Mouse (Mus musculus): ENCODE results near the gene Tas1r1. TPM values are rescaled to one million over a fixed set of nuclear protein-coding genes. Genes with fewer than 3 reads are reported as not detected.
A peak's percentile ranks its signal among the peaks of the same experiment; 100 is the strongest.

Tas1r1 gene
- polyA plus RNA-seq, 1 experiment from 2014 or later = 1.6 TPM

DNA sequence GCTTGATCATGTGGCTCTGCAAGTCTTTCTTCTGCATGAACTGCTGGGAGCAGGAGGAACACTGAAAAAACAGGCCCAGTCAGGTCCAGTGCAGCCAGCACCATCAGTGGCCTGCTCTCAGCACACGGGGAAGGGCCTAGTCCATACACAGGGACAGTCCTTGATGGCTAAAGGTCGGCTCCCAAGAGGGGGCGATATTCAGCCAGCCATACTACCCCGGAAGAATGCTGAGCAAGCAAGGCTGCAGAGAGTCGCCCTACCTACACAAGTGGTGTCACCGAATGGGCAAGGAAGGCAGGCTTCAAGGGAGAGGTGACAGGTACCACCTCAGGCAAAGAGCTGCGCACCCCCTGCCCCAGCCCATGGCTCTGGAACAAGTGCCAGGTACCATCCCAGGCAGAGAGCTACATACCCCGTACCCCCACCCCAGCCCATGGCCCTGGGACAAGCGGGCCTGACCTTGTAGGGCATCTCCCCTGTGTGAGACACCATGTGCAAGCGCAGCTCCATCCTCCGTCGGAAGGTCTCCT lies 16.7 kb downstream of the Tas1r1 start:
- no peak for ATAC-seq (ENCODE audit: low FRiP score, low read depth)
- Histone ChIP-seq H3K4me3 (no peak overlapping the region), H3K4me1 (replicated peaks) (peaks cover 32% of the 10 kb centered on the region), H3K36me3 (peaks cover 36% of the 10 kb centered on the region), H3K27me3 (no peaks in the 10 kb centered on the region), H3K27ac (replicated peaks) (no peak overlapping the region), H3K4me2 (no peak overlapping the region), H3K9me3 (no peaks in the 10 kb centered on the region), H3K9ac (no peak overlapping the region)
- 73% methylated on average over 12 of the region's 12 CpGs for WGBS

DNA sequence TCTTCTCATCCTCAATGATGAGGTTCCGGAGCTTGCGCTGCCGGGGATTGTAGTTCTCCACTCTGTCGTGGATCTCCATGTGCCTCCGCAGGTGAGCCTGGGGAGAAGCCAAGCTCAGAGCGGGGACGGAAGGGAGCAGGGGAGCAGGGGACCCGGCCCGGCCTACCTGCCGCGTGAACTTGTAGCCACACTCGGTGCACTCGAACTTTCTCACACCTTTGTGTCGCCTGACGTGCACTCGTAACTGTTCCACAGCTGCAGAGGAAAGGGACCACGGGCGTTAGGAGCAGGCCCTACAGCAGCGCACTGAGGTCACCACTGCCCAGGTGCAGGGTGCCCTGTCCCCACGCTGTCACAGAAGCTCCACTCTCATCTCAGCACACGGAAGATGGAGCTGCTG lies 18.3 kb downstream of the Tas1r1 start:
- Histone ChIP-seq H3K9me3 (no peaks in the 10 kb centered on the region), H3K4me1 (replicated peaks) (peaks cover 16% of the 10 kb centered on the region), H3K9ac (no peak overlapping the region), H3K36me3 (peaks cover 36% of the 10 kb centered on the region), H3K27me3 (no peaks in the 10 kb centered on the region), H3K4me3 (no peak overlapping the region), H3K27ac (replicated peaks) (no peak overlapping the region), H3K4me2 (no peak overlapping the region)
- 96% methylated on average over 21 of the region's 21 CpGs for WGBS
- no peak for ATAC-seq (ENCODE audit: low FRiP score, low read depth)

DNA sequence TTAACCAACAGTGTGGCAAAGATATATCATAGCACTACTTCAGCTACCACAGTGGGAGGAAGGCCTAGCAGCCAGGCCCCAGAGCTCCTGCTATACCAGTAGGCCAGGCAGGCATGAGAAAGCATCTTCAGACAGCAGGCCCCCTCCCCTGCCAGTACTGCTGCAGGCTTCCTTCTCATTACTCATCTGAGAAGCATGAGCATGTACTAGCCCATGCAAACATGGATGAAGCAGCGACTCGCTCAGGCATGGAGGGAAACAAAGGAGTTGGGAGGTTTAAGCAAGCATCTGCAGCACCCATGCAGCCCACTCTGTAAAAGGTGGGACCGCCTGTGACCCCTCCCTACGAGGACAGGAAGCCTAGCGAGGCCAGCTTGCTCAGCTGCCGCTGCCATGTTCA lies 19.3 kb downstream of the Tas1r1 start:
- no peaks in the 10 kb centered on the region for H3K9me3 ChIP-seq
- WGBS = 88% methylated on average over 6 of the region's 6 CpGs
- H3K27ac ChIP-seq (replicated peaks) = no peak overlapping the region
- H3K4me2 ChIP-seq = no peak overlapping the region
- no peaks in the 10 kb centered on the region for H3K27me3 ChIP-seq
- no peak overlapping the region for H3K4me3 ChIP-seq
- ATAC-seq (ENCODE audit: low FRiP score, low read depth) = no peak
- no peak overlapping the region for H3K9ac ChIP-seq
- peaks cover 7% of the 10 kb centered on the region for H3K4me1 ChIP-seq (replicated peaks)
- peaks cover 45% of the 10 kb centered on the region for H3K36me3 ChIP-seq

DNA sequence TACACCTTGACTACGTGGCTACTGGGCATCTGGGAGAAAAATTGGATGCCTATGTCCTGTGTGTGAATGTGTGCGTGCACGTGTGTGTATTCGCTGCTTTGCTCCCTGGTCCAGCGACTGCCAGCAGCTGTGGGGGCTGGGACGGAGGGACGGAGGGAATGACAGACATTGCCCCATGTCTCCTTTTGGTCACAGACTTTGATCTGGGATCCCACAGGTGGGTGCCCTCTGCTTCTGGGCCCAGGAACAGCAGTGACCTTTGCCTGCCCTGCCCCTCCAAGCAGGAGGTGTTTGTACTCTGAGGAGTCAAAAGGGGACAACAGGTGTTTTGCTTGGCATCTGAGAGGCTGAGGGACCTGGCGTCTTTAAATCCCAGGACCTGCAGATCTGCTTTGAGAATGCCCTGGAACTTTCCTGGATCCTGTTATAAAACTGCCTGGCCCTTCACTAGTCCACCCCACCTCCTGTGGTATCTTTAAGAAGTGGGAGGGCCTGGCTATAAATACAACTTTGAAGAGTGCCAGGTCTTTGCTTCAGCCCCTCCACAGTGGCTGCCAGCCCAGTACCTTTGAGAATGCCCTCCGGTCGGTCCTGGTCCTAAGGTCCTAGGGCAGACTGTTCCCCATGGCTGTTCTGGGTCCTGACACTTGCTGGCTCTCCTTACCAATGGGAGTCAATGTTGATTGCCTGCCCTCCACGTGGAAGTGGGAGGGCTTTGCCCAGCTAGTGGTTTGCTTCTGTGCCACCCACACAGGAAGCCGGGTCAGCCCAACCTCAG lies 25.1 kb downstream of the Tas1r1 start:
- peaks cover 25% of the 10 kb centered on the region for H3K4me1 ChIP-seq (replicated peaks)
- no peak overlapping the region for H3K4me3 ChIP-seq
- H3K27ac ChIP-seq (replicated peaks) = no peak overlapping the region
- whole genome bisulfite sequencing = 85% methylated on average over 12 of the region's 12 CpGs
- peaks cover 8% of the 10 kb centered on the region for H3K27me3 ChIP-seq
- no peak overlapping the region for H3K9ac ChIP-seq
- H3K36me3 ChIP-seq = 0 out of 2 replicates have a peak, but pooled peaks cover 9% of the 10 kb centered on the region
- ATAC-seq (ENCODE audit: low FRiP score, low read depth) = no peak
- no peak overlapping the region for H3K4me2 ChIP-seq
- no peaks in the 10 kb centered on the region for H3K9me3 ChIP-seq

DNA sequence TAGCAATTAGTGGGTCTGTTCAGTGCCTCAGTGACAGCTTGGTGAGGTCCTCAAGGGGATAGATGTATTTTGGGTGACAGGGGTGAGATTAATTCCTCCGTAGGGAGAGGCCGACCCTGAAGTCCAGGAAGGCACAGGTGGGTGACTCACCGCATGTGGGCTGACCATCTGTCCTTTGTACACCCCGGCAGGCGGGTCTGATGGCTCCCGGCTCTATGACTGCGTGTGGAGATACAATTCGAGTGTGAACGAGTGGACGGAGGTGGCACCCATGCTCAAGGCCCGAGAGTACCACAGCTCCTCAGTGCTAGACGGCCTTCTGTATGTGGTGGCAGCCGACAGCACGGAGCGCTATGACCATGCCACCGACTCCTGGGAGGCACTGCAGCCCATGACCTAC lies 26.3 kb downstream of the Tas1r1 start:
- H3K36me3 ChIP-seq = 0 out of 2 replicates have a peak, but pooled peaks cover 9% of the 10 kb centered on the region
- no peak overlapping the region for H3K9ac ChIP-seq
- WGBS = 93% methylated on average over 16 of the region's 16 CpGs
- no peak overlapping the region for H3K4me3 ChIP-seq
- H3K27ac ChIP-seq (replicated peaks) = no peak overlapping the region
- ATAC-seq (ENCODE audit: low FRiP score, low read depth) = no peak
- H3K4me2 ChIP-seq = no peak overlapping the region
- H3K4me1 ChIP-seq (replicated peaks) = peaks cover 36% of the 10 kb centered on the region
- peaks cover 13% of the 10 kb centered on the region for H3K27me3 ChIP-seq
- H3K9me3 ChIP-seq = no peaks in the 10 kb centered on the region

DNA sequence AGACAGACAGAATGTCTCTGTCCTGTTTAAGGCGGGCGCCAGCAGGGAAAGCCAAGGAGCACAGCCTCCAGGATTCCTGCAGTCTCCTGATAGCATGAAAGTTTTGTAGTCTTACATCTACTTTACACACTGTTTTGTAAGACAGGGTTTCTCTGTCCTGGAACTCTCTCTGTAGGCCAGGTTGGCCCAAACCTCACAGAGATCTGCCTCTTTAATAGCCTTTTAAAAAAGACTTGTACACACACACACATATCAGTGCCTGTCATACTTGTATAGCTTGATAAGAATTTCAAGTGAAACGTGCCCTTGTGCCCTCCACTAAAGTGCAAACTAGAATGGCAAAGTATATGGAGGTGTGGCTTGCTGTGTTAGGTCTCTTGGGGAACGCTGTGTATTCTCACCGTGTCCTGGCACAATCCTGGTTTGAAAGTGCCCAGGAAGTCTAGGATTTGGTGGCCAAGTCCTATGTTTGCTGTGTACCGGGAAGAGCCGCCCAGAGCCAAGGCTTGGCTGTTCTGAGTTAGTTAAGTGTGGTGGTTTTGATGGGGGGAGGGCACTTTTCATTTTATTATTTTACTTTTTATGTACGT lies 27.1 kb downstream of the Tas1r1 start:
- H3K9me3 ChIP-seq = no peaks in the 10 kb centered on the region
- ATAC-seq (ENCODE audit: low FRiP score, low read depth) = no peak
- WGBS = 82% methylated on average over 8 of the region's 8 CpGs
- H3K4me1 ChIP-seq (replicated peaks) = peaks cover 38% of the 10 kb centered on the region
- H3K27ac ChIP-seq (replicated peaks) = no peak overlapping the region
- peak overlapping the region; percentile 69; the same call in 1 of the 2 replicates for H3K4me3 ChIP-seq
- H3K27me3 ChIP-seq = peaks cover 21% of the 10 kb centered on the region
- H3K36me3 ChIP-seq = 0 out of 2 replicates have a peak, but pooled peaks cover 9% of the 10 kb centered on the region
- H3K9ac ChIP-seq = 0 out of 2 replicates have a peak overlapping the region, but pooled peaks have one; percentile 7
- H3K4me2 ChIP-seq = peak overlapping the region; percentile 99

DNA sequence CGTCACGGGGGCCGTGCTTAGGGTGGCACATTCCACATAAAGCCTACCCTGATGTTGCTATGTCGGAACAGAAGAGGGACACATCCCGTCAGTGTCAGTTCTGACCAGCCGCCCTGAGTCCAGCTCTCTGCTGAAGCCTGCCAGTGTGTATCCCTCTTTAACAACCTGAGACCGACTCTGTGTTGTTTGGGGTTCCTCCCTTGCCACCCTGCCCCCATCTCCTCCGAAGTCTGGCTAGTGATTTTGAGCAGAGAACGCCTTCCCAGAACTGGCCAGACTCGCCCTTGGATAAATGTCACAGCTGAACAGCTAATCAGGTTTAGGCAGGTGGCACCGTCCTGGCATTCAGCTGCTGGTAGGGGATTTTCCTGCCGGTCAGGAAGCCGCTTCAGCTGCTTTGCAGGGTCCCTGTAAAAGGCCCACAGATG lies 27.6 kb downstream of the Tas1r1 start:
- 14% methylated on average over 13 of the region's 13 CpGs for WGBS
- peak overlapping the region; percentile 99 for H3K4me2 ChIP-seq
- H3K9me3 ChIP-seq = no peaks in the 10 kb centered on the region
- H3K27ac ChIP-seq (replicated peaks) = no peak overlapping the region
- H3K27me3 ChIP-seq = peaks cover 23% of the 10 kb centered on the region
- peaks cover 38% of the 10 kb centered on the region for H3K4me1 ChIP-seq (replicated peaks)
- H3K4me3 ChIP-seq = peak overlapping the region; percentile 69
- no peak for ATAC-seq (ENCODE audit: low FRiP score, low read depth)
- peak overlapping the region; percentile 7; the same call in 1 of the 2 replicates for H3K9ac ChIP-seq
- H3K36me3 ChIP-seq = 0 out of 2 replicates have a peak, but pooled peaks cover 9% of the 10 kb centered on the region

DNA sequence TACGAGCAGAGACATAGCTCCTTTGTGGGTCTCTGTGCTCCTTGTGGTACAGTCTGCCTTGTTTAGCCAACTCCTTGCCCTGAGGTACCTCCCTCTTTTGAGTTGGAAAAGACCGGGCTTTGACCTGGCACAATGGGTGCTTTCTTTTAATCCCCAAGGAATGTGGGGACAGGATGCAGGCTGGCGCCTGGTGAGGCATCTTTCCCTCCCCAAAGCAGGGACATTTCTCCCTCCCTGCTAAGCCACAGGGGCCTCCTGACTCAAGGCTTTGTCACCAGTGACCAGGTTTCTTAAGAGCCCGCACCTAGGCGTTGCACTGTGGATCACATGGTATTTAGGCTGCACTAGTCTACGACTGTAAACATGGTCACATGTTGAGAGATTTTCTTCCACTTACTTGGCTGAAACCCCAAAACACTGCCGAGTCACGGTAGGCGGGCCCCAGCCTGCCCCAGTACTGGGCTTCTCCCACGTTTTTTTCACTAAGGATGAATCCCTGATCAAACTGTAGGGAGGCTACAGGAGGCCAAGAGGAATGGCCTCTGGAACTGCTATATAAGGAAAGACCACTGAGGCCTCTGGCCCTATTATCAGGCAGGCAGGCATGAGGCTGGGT lies 28.2 kb downstream of the Tas1r1 start:
- peak overlapping the region; percentile 59 for H3K9ac ChIP-seq
- WGBS = 4% methylated on average over 10 of the region's 10 CpGs
- H3K36me3 ChIP-seq = 0 out of 2 replicates have a peak, but pooled peaks cover 9% of the 10 kb centered on the region
- no peak overlapping the region for H3K27ac ChIP-seq (replicated peaks)
- H3K4me3 ChIP-seq = peak overlapping the region; percentile 69
- ATAC-seq (ENCODE audit: low FRiP score, low read depth) = no peak; the same call in 1 of the 2 replicates
- no peaks in the 10 kb centered on the region for H3K9me3 ChIP-seq
- H3K4me2 ChIP-seq = peak overlapping the region; percentile 99
- H3K4me1 ChIP-seq (replicated peaks) = peaks cover 38% of the 10 kb centered on the region
- H3K27me3 ChIP-seq = peaks cover 23% of the 10 kb centered on the region

DNA sequence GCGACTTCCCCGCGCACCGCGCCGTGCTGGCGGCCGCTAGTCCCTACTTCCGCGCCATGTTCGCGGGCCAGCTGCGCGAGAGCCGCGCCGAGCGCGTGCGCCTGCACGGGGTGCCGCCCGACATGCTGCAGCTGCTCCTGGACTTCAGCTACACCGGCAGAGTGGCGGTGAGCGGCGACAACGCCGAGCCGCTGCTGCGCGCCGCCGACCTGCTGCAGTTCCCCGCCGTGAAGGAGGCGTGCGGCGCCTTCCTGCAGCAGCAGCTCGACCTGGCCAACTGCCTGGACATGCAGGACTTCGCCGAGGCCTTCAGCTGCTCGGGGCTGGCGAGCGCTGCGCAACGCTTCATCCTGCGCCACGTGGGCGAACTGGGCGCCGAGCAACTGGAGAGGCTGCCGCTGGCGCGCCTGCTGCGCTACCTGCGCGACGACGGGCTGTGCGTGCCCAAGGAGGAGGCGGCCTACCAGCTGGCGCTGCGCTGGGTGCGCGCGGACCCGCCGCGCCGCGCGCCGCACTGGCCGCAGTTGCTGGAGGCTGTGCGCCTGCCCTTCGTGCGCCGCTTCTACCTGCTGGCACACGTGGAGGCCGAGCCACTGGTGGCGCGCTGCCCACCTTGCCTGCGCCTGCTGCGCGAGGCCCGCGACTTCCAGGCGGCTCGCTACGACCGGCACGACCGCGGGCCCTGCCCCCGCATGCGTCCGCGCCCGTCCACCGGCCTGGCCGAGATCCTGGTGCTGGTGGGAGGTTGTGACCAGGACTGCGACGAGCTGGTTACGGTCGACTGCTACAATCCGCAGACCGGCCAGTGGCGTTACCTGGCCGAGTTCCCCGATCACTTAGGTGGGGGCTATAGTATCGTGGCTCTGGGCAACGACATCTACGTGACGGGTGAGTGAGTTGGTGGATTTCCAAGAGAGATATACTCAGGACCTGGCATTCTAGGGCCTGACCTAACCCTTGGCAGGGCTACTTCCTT lies 29.0 kb downstream of the Tas1r1 start:
- H3K4me3 ChIP-seq = peak overlapping the region; percentile 69
- under 1% methylated on average over 106 of the region's 115 CpGs for WGBS
- peaks cover 23% of the 10 kb centered on the region for H3K27me3 ChIP-seq
- ATAC-seq (ENCODE audit: low FRiP score, low read depth) = peak; percentile 78
- no peaks in the 10 kb centered on the region for H3K9me3 ChIP-seq
- peak overlapping the region; percentile 59 for H3K9ac ChIP-seq
- H3K4me2 ChIP-seq = peak overlapping the region; percentile 99
- H3K4me1 ChIP-seq (replicated peaks) = peaks cover 38% of the 10 kb centered on the region
- peak overlapping the region; percentile 80 for H3K27ac ChIP-seq (replicated peaks)
- H3K36me3 ChIP-seq = 0 out of 2 replicates have a peak, but pooled peaks cover 3% of the 10 kb centered on the region

DNA sequence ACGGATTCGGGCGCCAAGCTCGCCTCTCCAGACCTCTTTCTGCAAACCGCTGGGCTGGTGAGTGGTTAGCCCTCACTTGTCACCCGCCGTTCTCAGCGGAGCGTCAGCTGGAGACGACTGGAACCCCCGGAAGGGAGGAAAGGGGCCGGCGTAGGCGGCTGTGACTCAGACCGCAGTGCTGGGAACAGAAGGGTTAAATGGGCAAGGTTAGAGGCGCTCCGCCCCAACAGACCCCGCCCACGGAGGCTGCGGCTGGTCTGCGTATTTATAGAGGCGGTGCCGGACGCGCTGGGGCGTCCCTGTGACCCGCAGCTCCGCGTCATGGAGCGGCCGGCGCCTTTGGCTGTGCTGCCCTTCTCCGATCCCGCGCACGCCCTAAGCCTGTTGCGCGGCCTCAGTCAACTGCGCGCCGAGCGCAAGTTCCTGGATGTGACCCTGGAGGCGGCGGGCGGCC lies 29.7 kb downstream of the Tas1r1 start, which contains the start of gene Klhl21:
Gene Klhl21, plus strand, starts transcription at position 182 of the 454 bp plus-strand sequence.
- H3K36me3 ChIP-seq = no peaks in the 10 kb centered on the region
- peak within 1 kb of the TSS; percentile 99 for H3K4me2 ChIP-seq
- H3K9me3 ChIP-seq = no peaks in the 10 kb centered on the region
- peaks cover 38% of the 10 kb centered on the region for H3K4me1 ChIP-seq (replicated peaks)
- peak; percentile 88 for ATAC-seq (ENCODE audit: low FRiP score, low read depth)
- H3K9ac ChIP-seq = peak within 1 kb of the TSS; percentile 59
- peaks cover 23% of the 10 kb centered on the region for H3K27me3 ChIP-seq
- under 1% methylated on average over 34 of the region's 45 CpGs for WGBS
- H3K27ac ChIP-seq (replicated peaks) = peak within 1 kb of the TSS; percentile 80
- H3K4me3 ChIP-seq = peak within 1 kb of the TSS; percentile 69

DNA sequence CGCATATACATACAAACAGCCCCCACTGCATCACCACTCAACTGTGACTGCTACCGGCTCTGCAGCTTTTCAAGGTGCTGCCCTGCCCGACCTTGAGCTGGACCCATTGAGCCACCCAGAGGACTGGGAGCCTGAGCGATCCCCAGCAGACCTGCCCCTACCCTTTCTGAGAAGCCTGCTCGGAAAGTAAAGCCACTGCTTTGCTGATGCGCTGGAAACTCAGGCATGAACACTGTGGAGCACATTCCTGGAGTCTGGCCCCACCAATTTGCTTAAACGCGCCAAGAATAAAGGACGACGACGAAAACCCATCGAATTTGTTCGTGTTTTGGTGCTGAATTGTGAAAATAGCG lies 30.2 kb downstream of the Tas1r1 start:
- Histone ChIP-seq H3K4me1 (replicated peaks) (peaks cover 38% of the 10 kb centered on the region), H3K9ac (peak overlapping the region; percentile 44)
- WGBS = under 1% methylated on average over 14 of the region's 14 CpGs

More for the DNA sequence above, 30.2 kb downstream of the Tas1r1 start:
- peak overlapping the region; percentile 69 for H3K4me3 ChIP-seq
- H3K27ac ChIP-seq (replicated peaks) = peak overlapping the region; percentile 80
- H3K4me2 ChIP-seq = peak overlapping the region; percentile 99
- peaks cover 23% of the 10 kb centered on the region for H3K27me3 ChIP-seq
- no peaks in the 10 kb centered on the region for H3K36me3 ChIP-seq
- H3K9me3 ChIP-seq = no peaks in the 10 kb centered on the region
- ATAC-seq (ENCODE audit: low FRiP score, low read depth) = 0 out of 2 replicates have a peak, but pooled peaks have one; percentile 17
